Mouse (Mus musculus) heart, adult 2 months (tissue): ENCODE results near the gene Tceanc. TPM values are rescaled to one million over a fixed set of nuclear protein-coding genes. Genes with fewer than 3 reads are reported as not detected.
A peak's percentile ranks its signal among the peaks of the same experiment; 100 is the strongest.

Experiments
- DNase-seq, 2 experiments: peaks; one replicate each; pipeline ENCODE4 v3.0.0; 2021
- H3K27ac ChIP-seq: fragments of 200-600 bp; 2 replicates; pipeline ENCODE4 v1.8.1; 2022
- H3K27me3 ChIP-seq: fragments of 200-500 bp; 2 replicates; pipeline ENCODE4 v1.6.1; 2012; ENCODE audit warnings: mild to moderate bottlenecking, low read length, inconsistent platforms, mixed read lengths; ENCODE audit not compliant: control insufficient read depth, insufficient read depth
- H3K36me3 ChIP-seq: fragments of 200-500 bp; 2 replicates; pipeline ENCODE4 v1.6.1; 2012; ENCODE audit warnings: low read length, inconsistent platforms; ENCODE audit not compliant: control insufficient read depth, insufficient read depth
- H3K4me1 ChIP-seq: fragments of 200-500 bp; 2 replicates; pipeline ENCODE4 v1.6.1; 2011; ENCODE audit warnings: low read length; ENCODE audit not compliant: control insufficient read depth, insufficient read depth
- H3K4me3 ChIP-seq: fragments of 200-600 bp; 2 replicates; pipeline ENCODE4 v1.8.1; 2022
- H3K79me2 ChIP-seq: fragments of 200-500 bp; replicated peaks from 2 replicates; pipeline ENCODE4 v1.6.1; 2012; ENCODE audit warnings: mild to moderate bottlenecking, inconsistent platforms, low read length, moderate library complexity, mixed read lengths; ENCODE audit not compliant: control insufficient read depth, insufficient read depth
- H3K9ac ChIP-seq: fragments of 200-500 bp; 2 replicates; pipeline ENCODE4 v1.6.1; 2012; ENCODE audit warnings: low read depth, mild to moderate bottlenecking, control low read depth, inconsistent platforms, low read length, mixed read lengths
- CTCF ChIP-seq: fragments of 200-600 bp; IDR thresholded peaks from 2 replicates; pipeline ENCODE4 v1.8.1; 2022; ENCODE audit warnings: antibody characterized with exemption, mild to moderate bottlenecking, moderate library complexity
- EP300 ChIP-seq: fragments of 200-500 bp; IDR thresholded peaks from 2 replicates; pipeline ENCODE4 v1.6.1; 2011; ENCODE audit warnings: low read depth, low read length, control low read depth; ENCODE audit not compliant: insufficient read depth
- POLR2A ChIP-seq: fragments of 200-500 bp; IDR thresholded peaks from 2 replicates; pipeline ENCODE4 v1.6.1; 2011; ENCODE audit warnings: mild to moderate bottlenecking, low read depth, low read length, control low read depth; ENCODE audit not compliant: insufficient read depth
- WGBS: fragments of 180-500 bp; shearing (Covaris S2); methylation state at CpG from one replicate; pipeline ENCODE4 v1.1.7; 2018; 5-methylcytosine and 5-hydroxymethylcytosine counted together
- intact Hi-C: fragments of 180-260 bp; cut with DNase I; formaldehyde crosslinking; loops from one replicate; pipeline ENCODE4 v1.15.1; 2025
- polyA plus RNA-seq: library from polyadenylated mRNA; depleted of rRNA; stranded (reverse); fragments of >200 nt; gene quantifications from 2 replicates; pipeline ENCODE4 v1.2.3, GENCODE M21; 2012; rRNA removed
- total RNA-seq, 2 experiments: library from RNA; stranded (reverse); gene quantifications; 2 replicates each; pipeline ENCODE4 v1.2.3; 2021

The Tceanc gene
- total and polyA plus RNA-seq, 3 experiments = 0.70 to 2.2 (median 1.8) TPM

- no peak overlapping the region for H3K4me3 ChIP-seq
- H3K79me2 ChIP-seq = no peaks in the 10 kb centered on the region
- TF ChIP-seq POLR2A = no peak
- peak; percentile 30; the same call in 1 of the 2 replicates for TF ChIP-seq CTCF
- H3K4me1 ChIP-seq = no peaks in the 10 kb centered on the region; the same call in 1 of the 2 replicates
- no peaks in the 10 kb centered on the region for H3K27me3 ChIP-seq
- no peaks in the 10 kb centered on the region for H3K36me3 ChIP-seq
- no peak for DNase-seq
- intact Hi-C loops = no loop called here
- no peak overlapping the region for H3K9ac ChIP-seq
- WGBS = 77% methylated on average over 3 of the region's 3 CpGs
- no peak overlapping the region for H3K27ac ChIP-seq
These were observed 64.0 kb downstream of the Tceanc start for GRCm38 (mm10) chrX:166454331-166454730.

- Histone ChIP-seq H3K9ac (no peak overlapping the region), H3K4me3 (no peak overlapping the region), H3K36me3 (no peaks in the 10 kb centered on the region), H3K27me3 (no peaks in the 10 kb centered on the region), H3K27ac (no peak overlapping the region), H3K79me2 (no peaks in the 10 kb centered on the region), H3K4me1 (no peaks in the 10 kb centered on the region; the same call in 1 of the 2 replicates)
- no peak for TF ChIP-seq EP300
- TF ChIP-seq POLR2A = no peak
- no peak for TF ChIP-seq CTCF
- intact Hi-C loops = no loop called here
- DNase-seq = no peak
- 48% methylated on average over 6 of the region's 6 CpGs for WGBS
These were observed 64.8 kb downstream of the Tceanc start for GRCm38 (mm10) chrX:166453532-166453931.

Other genes starting within 250 kb of the Tceanc start
- 10 to 100 TPM; 12.0 to 17.1 TPM for gene Trappc2, start 78.0 kb downstream of the Tceanc start, total RNA-seq
- gene Trappc2, start 78.0 kb downstream of the Tceanc start, polyA plus RNA-seq = 6.5 and 12.4 TPM in 2 replicates
- 1 to 10 TPM; 3.9 to 4.3 TPM for gene Ofd1, start 77.9 kb downstream of the Tceanc start, total RNA-seq
- 0.94 and 1.6 TPM in 2 replicates for gene Ofd1, start 77.9 kb downstream of the Tceanc start, polyA plus RNA-seq
- 10 to 100 TPM; 21.9 to 25.8 TPM for gene Rab9, start 38.7 kb downstream of the Tceanc start, total RNA-seq
- 8.3 and 13.7 TPM in 2 replicates for gene Rab9, start 38.7 kb downstream of the Tceanc start, polyA plus RNA-seq
- under 1 TPM; 0.31 to 0.32 TPM for gene Egfl6, start 67.2 kb upstream of the Tceanc start, total RNA-seq
- gene Egfl6, start 67.2 kb upstream of the Tceanc start, polyA plus RNA-seq = 0.18 TPM in 2 replicates